Mouse (Mus musculus) layer of hippocampus, adult 9-10 months (tissue): ENCODE data around the gene Trim2.
A peak's percentile ranks its signal among the peaks of the same experiment; 100 is the strongest.

Experiments used
- DNase-seq: peaks from one replicate; pipeline ENCODE4 v3.0.0; 2022; ENCODE audit warnings: low spot score

Trim2 gene

DNA sequence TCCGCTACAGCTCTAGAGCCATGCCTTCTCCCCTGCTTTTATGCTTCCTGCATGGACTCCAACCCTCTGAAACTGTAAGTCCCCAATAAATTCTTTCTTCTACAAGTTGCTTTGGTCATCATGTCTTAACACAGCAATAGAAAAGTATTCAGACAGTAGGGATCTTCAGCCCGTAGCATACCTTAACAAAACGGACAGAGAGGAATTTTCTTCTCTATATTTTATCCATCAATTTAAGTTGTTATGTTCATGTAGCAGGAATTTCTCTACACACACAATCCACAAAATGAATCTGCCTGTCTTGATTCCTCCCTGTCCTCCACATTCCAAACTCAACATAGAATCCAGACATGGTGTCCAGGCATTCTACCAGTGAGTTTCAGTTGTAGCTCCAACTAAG lies at the start of gene Trim2:
Gene Trim2, minus strand, starts transcription at position 101 of the 400 bp plus-strand sequence.
- no peak for DNase-seq

DNA sequence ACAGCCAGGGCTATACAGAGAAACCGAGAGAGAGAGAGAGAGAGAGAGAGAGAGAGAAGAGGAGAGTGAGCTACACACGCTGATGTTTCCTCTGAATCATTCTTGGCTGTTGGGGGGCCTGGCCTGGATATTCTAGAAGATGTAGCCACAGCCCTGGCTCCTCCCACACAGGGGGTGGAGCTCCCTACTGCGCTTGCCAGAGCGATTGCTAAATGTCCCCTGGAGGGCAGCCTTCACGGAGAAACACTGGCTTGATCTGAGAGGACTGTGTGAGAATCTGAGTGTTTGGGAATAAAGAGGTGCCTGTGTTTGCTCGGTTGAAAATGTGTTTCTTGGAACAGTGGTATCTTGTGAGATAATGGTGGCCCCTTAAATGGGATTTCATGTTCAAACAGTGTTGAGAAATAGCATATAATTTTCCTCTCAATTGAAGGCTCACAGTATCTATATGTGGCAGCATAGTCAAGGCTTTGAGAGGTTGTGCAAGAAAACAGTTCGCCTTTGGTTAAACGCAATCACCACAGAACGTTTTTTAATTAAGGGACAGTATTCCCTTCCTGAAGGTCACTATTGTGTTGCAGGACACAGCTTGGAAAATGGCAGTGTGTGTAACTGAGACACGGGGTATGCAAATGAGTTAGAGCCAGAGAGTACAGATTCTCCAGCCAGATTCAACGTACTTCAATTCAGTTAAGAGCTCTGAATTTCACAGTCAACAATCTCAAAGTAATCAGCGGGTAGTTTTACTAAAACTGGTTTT lies 49.4 kb upstream of the Trim2 start:
- no peak for DNase-seq

DNA sequence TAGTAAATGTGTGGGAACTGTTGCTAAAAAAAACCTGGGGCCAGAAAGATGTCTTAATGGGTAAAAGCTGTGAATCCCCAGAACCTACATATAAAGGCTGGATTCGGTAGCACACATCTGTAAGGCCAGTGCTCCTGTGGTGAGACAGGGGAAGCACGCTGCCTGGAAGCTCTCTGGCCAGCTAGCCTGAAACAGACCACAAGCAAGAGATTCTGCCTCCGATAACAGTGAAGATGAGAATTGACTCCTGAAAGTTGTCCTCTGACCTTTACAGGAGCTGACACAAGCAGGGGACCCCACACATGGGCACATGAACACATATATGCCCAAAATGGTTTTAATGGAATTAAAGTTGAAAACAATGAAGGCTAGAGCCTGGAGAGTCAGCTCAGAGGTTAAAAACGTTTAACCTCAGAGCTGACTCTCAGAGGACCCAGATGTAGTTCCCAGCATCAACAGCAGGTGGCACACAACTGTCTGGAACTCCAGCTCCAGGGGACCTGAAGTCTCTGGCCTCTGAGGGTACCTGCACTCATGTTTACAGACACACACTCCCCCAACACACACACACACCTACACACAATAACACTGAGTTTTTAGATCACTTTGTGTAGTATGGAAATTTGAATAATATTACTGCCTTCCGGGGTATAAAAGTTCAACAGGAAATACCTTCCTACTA lies 45.8 kb upstream of the Trim2 start:
- no peak for DNase-seq

DNA sequence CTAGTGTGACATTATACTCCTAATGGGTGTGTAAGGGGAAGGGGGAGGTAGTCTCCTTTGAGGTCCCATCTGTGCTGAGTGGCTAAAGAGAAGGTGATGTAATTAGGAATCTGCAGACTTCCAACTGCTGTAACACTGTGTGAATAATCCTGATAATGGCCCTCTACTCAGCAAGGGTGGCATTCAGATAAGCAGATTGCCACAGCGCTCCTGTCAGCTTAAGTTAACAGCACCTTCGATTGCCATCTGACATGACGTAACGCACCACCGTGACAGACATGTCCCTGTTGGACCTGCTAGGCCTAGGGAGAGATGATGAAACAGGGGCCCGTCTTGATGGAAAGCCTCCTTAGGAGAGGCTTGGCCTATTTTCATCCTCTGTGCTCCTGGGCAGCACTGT lies 43.6 kb upstream of the Trim2 start:
- no peak for DNase-seq

DNA sequence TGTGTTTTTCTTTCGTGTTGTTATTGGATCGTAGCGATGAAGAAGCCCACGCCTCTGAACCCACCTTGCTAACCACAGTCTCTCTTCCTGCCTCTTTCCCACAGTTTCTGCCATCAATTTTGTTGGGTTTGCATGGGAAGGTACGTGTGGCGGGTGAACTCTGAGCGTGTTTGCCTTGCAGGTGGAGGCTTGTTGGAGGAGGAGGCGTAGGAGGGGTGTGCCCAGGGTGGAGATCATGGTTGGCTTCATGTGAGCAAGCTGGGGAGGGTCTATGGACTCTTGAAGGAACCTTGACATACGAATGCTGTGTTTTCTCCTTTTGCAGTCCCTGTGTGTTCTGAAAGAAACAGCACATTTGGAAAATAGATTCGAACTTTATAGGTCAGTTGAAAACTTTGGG lies 43.1 kb upstream of the Trim2 start:
- DNase-seq: no peak

DNA sequence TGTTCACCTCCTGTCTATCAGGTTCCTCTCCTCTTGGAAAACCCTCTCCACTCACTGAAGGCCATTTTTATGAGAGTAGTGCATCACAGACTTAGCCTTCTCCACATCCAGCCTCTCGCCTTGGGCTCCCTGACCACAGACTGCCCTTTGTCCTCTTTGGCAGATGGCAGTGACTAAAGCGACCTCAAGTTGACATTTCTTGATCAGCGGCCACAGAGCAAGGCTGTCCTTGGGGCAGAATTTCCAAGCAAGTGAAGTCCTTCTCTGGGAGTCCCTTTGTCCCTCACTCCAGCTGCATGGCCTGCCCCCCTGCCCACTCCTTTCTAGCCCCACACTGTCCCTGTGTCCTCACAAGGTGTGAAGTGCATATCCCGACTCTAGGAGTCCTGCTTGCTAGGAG lies 40.7 kb upstream of the Trim2 start:
- no peak for DNase-seq

DNA sequence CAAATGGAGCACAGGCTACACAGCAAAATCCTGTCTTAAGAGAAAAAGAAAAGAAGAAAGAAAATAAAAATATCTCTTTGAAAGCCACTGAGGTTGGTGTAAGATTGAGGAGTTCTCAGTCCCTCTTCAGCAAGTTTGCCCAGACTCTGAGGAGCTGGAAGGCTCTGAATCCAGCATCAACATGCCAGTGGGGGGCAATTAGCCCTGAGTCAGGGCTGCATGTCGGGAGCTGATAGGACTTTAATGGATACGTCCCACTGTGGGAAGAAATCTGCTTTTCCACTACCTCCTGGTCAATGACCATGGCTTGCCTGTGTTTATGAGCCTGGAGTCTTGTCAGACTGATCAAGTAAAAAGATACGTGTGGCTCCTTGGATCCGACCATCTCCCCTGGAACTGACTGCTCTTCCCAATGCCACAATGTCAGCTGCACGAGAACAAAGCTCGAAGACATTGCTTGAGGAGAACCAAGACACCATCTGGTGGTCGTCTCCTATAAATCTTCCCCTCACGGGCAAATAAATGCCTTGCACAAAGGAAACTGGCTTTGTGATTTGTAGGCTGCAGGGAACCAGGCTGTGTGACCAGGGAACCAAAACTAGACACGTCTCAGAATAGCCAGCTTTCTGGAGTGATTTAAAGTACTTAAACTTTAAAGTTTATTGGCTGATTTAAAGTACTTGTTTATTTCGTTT lies 39.9 kb upstream of the Trim2 start:
- DNase-seq: no peak

DNA sequence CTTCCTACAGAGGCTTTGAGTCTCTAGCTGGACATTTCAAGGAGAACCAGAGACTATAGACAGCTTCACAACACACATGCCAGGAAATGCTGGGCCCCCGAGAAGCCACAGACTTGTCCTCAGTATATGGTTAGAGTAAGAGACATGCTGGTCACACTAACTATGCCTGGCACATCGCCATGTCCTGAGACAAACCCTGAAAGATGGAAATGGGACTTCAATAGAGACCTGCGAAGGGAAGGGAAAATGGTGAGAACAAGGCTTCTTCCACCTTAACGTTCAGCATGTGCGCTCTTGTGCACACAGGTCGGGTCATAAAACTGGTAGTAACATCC lies 38.9 kb upstream of the Trim2 start:
- no peak for DNase-seq

DNA sequence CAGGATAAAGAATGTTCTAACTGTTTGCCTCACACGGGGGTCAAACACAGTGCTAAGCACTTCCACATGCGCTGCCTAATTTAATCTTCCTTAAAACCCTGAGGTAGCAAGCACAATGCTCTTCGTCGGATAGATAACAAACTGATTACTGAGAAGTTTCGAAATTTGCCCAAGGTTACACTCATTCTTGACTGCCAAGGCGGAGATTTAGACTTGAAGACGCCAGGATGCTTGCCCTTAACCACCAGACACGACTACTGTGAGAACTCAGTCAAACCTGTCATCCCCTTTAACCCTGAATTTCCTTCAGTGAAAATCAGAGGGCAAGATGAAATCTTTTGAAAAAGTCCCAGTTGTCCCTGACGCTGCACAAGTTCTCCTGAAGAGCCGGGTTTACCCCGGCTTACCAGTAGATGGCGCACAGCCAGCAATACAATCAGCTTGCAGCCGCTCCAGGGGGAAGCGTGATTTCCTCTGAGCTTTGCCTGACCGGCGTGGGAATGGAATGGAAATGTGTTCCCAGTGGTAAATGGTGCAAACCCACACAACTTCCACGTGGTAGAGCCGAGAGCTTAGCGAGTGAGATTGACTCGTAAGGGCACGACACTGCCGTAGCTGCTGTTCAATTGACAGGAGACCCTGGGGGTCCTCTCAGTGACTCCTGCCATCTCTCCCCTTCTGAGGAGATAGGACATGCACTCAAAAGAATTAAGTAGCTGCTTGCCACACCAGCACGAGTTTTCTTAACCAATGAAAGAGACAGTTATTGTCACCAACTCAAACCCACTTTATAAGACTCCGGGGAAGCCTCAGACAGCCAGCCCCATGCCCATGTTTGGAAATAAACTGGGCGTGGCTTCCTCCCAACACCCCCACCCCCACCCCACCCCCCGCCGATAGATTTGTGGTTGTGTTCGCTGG lies 38.3 kb upstream of the Trim2 start:
- peak; percentile 63 for DNase-seq

DNA sequence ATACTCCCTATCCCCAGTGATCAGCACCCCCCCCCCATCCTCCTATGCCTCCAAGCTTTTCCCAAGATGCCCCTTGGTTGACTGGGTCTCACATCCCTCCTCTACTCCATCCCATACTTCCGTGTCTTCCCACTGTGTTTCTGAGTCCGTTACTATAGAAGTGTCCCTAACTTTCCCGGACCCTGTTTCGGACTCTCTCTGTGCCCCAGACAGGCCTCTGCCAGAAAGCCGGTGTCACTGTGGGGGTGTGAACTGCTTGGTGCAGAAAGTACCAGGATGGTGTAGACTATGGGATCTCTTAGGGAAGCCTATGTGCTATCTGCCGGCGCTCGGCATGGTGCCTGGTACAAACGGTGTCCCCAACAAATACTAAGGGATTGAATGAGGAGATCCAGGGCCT lies 36.4 kb upstream of the Trim2 start:
- DNase-seq: no peak

DNA sequence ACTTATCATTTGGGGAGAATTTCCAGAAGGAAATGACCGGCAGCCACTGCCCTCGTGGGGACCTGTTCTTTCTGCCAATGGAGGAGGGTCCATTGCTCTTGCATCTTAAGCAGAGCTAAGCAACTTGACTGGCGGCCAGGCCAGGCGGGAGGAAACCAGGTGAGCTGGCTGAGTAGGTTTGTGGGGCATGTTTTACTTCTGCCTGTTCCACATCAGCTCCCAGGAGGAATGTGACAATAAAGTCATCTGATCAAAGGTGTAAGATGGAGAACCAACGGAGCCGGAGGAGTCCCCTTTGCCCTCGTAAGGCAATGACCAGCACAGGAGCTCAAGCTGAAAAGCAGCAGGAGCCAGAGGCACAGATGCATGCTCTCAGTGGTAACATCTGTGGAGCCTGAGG lies 35.1 kb upstream of the Trim2 start:
- DNase-seq: no peak

DNA sequence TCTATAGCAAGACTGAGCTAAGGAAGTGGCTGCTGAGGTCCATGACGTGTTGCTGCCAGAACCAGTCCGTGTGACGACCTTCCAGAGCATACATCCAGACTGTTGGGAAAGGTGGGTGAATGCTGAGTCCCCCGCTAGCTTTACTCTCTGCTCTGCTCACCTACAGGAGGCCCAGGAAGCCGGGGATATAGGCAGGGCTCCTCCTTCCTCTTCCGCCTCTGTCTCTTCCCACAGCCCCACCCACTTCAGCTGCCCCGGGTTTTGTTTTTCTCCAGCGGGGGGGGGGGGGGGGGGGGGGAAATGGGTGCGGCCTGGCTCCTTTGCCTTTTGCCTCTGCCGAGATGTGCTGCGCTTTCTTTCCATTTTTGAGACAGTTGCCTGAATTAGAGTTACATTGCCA lies 30.9 kb upstream of the Trim2 start:
- no peak for DNase-seq

DNA sequence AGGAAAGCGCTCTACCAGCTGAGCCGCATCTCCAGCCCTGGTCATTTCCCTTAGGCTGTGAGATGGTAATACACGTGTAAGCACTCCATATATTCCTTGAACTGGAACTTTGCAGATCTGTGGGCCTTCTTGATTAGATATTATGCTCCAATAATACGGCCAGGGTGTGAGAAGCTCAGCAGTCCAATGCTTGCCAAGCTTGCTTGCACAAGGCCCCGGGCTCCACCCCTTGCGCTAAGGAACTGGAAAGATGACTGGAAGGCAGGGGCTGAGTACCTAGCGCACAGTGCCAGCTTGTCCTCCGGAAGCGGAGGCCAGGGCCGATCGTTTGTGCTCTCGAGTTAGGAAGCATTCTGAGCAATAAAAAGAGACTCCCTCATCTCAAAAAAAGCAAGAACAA lies 29.7 kb upstream of the Trim2 start:
- DNase-seq: no peak

DNA sequence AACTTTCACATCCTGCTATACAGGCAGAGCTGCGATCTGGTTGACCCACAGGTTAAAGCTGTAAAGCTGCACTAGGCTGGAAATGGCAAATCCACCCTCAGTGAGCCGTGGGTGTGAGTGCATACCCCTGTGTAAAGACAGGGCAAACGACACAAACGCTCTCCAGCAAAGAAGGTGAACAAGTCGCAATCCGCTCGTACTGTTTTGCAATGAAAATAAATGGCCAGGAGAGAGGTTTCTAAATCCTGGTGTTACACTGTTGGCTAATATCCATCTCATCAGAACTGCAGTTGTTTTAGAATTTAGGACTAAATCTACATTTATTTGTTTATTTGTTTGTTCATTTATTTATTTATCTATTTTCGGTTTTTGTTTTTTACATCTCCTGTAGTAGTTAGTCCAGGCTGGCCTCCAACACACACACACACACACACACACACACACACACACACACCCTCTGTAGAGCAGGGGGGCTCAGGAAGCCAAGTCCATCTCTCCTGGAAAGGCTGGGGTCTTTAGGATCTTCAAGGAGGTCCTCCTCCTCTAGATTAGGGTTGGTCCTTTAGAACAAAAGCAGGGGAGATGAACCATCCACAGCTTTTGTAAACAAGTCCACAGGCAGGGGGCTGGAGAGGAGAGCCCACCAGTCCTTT lies 28.9 kb upstream of the Trim2 start:
- no peak for DNase-seq

DNA sequence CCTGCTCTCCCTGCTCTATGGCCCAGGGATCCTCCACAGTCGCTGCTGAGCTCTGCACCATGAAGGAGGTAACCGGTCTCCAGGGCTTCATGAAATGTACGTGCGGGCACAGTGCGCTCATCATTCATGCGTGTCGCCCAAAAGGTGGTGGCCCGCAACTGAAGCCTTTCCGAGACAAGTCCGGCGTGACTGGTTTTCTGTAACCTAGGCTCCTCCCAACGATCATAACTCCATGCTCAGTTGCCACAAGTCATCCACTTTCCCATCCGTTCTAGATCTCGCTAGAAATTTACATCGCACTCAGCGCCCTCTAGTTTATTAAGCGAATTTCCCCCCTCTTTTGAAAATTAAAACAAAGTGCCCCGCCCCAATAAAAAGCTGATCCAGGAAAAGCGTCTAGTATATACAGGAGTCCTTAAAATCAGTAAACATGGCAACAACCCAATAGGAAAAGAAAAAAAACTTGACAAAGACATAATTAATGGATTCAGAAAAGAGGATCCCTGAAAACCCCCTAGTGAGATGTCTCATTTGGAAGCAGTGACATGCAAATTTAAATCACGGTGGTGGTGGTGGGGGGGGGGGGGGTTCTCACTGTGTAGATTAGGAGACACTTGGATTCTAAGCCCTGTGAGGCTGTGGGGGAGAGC lies 28.2 kb upstream of the Trim2 start:
- no peak for DNase-seq

DNA sequence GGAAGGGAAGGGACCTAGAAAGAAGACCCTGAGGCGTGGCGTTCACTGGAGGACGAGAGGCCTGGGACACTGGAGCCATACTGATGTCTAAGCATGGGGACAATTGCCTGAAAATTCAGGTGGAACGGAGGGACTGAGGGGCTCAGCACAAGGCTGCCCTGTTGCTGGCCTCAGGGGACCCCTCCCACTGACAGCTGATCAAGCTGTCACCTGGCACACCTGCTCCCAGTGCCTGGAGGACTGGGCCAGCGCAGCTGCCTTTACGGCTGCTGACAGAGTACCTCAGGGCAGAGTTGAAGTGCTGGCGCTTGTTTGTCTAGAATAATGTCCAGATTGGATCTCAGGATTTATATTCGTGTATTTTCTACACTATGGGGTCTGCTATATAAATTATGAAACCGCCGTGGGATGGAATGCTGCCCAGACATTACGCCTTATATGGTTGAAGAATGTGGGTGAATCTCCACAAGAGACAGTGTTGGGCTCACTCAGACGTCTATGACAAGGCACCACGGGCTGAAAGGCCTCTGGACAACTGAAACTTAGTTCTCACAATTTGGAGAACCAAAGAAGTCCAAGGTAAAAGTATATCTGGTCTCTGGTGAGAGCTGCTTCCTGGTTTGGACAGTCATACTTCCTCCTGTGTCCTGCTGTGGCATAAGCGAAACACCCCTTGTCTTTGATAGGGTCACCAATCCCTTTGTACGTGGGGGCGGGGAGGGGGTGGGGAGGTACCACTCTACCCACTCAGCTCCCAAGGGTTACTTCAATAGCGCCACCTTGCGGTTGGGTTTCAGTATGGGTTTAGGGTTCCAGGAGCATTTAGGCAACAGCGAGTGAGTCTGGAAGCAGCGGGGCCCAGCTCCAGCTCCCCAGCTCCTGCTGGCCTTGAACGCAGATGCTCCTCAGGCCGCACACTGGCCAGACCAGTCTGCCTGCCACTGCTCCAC lies 27.0 kb upstream of the Trim2 start:
- no peak for DNase-seq

DNA sequence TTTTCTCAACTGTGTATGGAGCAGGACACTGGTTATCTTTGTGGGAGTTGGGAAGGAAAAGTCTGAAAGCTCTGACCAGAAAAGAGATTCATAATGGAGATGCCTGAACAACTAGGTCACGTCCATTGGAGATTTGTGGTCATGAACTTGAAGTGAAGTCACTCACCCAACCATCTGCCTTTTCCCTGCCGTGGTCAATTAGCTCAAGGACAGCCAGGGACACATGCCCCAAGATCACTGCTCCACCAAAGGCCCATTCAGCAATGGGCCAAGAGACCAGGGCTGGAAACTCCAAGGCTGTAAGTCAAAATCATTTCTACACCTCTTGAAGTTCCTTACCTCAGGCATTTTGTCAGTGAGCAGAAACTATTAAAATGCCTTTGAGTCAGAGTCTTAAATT lies 23.5 kb upstream of the Trim2 start:
- DNase-seq: no peak

DNA sequence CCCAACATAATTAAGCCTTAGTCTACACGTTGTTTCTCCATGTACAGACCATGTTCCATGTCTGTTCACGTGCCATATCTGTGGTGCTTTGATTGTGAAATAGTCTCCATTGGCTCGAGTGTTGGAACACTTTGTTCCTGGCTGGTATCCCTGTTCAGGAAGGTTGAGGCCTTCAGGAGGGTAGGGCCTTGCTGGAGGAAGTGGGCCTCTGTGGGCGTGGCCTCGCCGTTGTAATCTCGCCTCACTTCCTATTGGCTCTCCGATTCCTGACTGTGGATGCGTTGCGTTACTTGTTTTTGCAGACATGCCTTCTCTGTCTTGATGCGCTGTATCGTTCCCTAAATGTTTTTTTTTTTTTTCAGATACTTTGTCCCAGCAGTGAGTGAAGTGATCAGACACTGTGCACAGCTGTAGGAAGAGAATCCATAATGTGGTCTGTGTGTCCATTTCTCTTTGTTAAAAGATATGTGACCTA lies 18.3 kb upstream of the Trim2 start:
- no peak for DNase-seq

DNA sequence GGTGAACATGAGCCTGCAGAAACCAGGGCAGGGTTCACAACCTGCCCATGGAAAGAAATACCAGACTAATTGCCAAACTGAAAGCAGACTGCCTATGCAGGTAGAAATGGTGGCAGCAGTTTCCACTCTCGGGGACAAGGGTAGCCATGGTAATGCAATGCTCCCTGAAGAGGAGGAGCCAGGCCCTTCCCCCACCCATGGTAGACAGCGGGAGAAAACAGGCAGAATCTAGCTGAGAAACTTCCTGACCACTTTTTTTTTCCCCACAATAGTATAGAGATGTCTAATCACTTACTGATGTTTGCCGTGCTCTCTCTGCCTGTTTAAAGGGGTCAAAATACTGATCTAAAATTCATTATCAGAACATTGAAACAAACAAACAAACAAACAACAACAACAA lies 17.8 kb upstream of the Trim2 start:
- no peak for DNase-seq

DNA sequence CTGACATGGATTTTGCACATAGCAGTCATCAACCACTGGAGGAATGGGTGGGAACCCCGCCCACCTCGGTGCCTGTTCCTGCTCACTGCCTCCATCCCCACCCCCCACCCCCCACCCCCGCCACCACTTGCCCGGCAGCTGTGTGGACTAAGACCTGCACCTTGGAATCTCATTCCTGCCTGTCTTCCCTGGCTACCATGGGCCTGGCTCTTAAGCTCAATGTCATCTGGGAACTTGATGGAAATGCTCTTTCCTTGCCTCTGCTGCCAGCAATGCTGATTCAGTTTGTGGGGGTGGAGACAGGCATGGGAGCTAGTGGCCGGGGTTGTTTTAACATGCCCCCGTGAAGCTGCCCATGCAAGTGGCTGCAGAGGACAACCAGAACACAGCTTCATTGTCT lies 17.3 kb upstream of the Trim2 start:
- no peak for DNase-seq
